Mouse (Mus musculus): ENCODE results near the gene H2-Ob.
A peak's percentile ranks its signal among the peaks of the same experiment; 100 is the strongest.

H2-Ob gene

GRCm38 (mm10) chr17:34286501-34286900 is 47.8 kb downstream of the H2-Ob start:
- DNase-seq, result no peak

DNA sequence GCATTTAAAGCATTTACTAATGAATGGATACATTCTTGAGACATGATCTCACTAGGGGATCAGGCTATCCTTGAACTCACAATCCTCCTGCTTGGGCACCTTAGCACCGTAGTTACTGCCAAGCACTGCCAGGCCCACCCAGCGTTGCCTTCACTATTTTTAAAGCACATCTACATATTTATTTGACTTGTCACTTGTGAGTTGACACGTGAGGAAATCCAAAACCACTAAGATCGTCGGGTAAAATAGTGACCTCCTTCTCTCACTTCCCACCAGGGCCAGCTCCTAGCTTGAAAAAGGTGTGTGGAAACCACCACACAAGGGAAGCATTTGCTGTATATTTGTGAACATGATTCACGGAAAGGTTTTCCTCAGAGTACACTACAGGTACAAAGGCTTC is 48.3 kb downstream of the H2-Ob start:
- no peak for DNase-seq

- DNase-seq, result peak; percentile 87
These were observed 48.9 kb downstream of the H2-Ob start, which contains the start of gene H2-Aa for GRCm38 (mm10) chr17:34287648-34288047. Gene H2-Aa (minus strand): TSS chr17:34287823.

GRCm38 (mm10) chr17:34288131-34288530 is 49.4 kb downstream of the H2-Ob start:
- no peak for DNase-seq

DNA sequence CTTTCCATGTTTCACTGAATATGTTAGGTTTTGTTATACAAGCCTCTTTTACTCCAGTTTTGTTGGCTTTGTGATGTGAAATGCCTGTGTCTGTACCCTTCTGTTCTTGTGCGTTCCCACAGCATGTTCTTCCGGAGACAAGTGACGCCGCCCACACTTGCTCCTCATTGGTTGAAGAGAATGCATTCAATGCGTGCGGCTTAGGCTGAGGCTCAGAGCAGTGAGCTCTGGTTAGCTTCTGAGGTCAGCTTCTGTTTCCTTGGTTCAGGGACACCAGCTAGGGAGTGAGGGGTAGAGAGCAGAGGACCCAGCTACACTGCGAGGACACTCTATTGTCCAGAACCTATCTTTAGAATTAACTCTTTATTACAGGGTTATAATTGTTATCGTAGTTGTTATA is 52.9 kb downstream of the H2-Ob start:
- DNase-seq, result peak; percentile 73

DNA sequence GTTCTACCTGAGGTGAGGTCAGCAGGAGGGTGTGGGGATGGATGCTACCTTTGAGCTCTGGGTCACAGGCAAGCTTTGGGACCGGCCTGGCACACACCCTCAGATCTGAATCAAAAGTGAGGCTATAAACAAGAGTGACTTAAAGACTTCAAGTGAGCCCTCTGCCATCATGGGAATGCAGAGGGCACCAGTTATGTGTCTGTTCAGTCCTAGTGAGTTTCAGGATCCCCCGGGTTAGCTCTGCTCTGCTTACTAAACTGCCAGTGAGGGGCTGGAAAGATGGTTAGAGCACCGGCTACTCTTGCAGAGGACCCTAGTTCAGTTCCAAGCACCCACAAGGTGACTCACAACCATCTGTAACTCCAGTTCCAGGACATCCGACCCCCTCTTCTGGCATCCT is 53.9 kb downstream of the H2-Ob start:
- DNase-seq, result no peak

DNA sequence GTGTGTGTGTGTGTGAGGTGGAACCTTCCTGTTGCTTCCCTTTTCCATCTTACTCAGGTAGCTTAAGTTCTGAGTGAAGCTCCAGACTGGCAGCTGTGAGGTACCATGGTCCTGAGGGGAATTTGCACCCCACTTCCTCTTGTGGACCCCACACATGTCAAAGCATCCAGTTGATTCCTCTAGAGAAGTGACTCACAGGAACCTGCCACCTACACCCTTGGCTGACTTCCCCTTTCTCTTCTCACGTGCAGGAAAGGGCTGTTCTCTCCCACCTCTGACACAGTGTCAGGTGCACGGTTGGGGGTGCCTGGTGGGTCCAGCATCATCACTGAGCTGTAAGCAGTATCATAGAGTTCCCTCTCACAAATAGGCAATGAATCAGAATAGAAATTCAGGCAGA is 54.8 kb downstream of the H2-Ob start:
- no peak for DNase-seq

DNA sequence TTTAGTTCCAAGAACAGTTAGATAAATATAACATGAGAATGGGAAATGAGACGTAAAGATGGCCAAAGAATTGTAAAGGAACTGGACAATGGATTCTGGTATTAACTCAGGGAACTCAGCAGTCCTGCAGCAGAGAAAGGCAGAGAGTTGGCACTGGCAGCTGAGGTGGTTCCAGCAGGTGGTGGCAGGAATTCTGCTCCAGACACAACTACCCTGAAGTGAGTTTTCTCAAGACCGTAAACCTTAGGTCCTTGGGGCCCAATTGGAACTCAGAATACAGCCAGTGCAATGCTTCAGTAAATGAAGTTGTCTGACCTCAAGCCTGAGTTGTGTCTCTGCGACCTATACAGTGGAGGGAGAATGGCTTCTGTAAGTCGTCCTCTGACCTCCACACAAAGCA is 55.5 kb downstream of the H2-Ob start:
- DNase-seq, result no peak

DNA sequence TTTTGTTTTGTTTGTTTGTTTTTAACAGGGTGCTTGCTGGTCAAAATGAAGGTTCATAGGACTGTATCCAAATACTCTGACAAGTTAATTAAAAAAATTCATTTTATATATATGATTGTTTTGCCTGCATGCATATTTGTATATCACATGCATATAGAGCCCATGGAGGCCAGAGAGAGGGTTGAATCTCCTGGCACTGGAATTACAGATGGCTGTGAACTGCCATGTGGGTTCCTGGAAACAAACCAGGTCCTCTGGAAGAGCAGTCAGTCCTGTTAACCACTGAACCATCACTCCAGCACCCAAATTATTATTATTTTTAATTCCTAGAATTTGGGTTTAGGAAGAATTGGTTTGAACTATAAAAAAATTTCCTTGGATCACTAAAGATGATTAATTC is 56.6 kb downstream of the H2-Ob start:
- no peak for DNase-seq

DNA sequence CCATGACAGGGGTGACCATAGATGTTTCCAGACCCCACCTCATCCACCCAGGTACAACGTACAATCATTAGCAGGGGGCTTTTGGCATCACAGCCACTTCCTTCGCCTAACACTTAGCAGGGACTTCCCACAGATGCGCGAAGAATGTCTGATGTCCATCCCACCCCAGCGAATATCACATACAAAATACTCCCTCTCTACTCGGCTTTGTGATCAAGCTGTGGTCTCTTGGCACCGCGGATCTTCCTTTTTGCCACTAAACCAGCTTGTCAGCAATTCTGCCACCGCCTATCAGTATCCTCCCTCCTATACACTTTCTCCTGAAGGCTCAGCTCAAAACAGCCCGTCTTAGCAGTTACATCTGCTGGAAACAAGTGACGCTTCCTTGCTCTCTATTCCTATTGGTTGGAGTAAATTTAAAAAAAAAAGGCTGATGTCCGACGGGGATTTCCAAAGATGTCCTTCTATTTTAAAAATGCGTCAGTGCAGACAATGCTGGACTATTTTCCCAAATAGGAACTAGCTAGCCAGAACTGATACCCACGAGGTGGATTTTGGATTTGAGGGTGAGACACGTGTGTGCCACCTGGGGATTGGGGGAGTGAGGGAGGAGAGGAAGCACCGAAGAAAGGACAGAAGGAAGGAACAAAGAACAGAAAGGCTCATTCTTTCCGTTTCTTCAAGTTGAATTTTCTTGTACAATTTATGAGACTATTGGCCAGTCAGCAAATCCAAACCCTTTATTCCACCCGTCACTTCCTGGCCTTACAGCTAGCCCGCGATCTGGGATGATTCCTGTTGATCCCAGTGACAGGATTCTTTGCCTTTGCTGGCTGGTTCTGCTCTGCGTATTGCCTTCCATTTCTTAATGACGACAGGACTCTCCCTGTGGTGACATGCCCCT is 57.4 kb downstream of the H2-Ob start:
- DNase-seq, result peak; percentile 52

DNA sequence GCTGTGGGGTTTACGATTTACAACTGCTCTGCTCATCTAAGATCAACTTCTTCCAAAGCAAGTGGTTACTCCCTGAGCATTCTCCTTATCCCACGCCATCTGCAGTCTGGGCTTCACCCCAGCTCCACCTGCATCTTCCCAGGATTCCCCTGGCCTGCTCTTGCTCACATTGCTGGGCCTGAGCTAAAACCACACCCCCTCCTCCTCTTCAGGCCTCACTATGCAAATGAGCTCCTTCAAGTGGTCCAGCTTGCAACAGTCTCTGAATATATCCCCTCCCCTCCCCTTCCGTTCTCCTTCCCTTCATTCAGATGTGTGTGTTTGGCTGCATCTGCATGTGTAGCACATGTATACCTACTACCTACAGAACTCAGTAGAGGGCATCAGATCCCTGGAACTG is 60.7 kb downstream of the H2-Ob start:
- no peak for DNase-seq

DNA sequence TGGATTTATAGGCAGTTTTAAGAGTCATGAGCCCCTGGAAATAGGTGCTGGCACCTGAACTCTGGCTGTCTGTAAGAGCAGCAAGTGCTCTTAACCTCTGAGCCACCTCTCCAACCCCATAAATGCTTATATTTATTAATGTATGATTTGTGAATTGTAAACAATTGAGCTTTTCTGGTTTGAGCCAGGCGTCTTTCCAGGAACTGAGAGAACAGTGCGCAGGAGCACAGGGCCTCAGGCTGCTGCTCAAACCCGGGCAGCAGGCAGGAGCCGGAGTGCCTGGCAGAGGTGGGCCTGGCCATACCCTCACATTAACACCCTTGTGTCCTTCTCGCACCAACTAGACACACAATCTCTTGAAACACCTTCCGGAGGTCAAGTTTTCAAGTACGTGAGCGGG is 61.4 kb downstream of the H2-Ob start:
- DNase-seq, result no peak

GRCm38 (mm10) chr17:34300691-34301566 is 62.2 kb downstream of the H2-Ob start:
- DNase-seq, result no peak

- DNase-seq, result no peak
These were observed 63.0 kb downstream of the H2-Ob start for GRCm38 (mm10) chr17:34301670-34302190.

GRCm38 (mm10) chr17:34303789-34304188 is 65.1 kb downstream of the H2-Ob start:
- DNase-seq, result no peak

Data from kidney, adult 11 months (tissue).